Mouse (Mus musculus): Measurements from ENCODE around the gene Dstn. TPM values are rescaled to one million over a fixed set of nuclear protein-coding genes. Genes with fewer than 3 reads are reported as not detected.

Gene Dstn
- not detected in 2 replicates for polyA plus RNA-seq (2012; ENCODE audit: insufficient read depth, insufficient read length, low replicate concordance, missing spikeins)

GRCm38 (mm10) chr2:143914760-143915599 is at the start of gene Dstn:
Dstn (plus strand) TSS chr2:143915320.
- TF ChIP-seq CTCF (IDR thresholded peaks at IDR 0.05; ENCODE audit: insufficient read depth, low read depth, low read length) (no peak), POLR2A (IDR thresholded peaks at IDR 0.05; ENCODE audit: insufficient read depth, low read depth, low read length) (peak; percentile 95)
- Histone ChIP-seq H3K4me1 (ENCODE audit: control insufficient read depth, insufficient read depth, low read length) (0 out of 2 replicates have a peak, but pooled peaks cover 2% of the 10 kb centered on the region), H3K27ac (ENCODE audit: insufficient read depth, low read depth, low read length) (peak within 1 kb of the TSS; percentile 77), H3K4me3 (ENCODE audit: insufficient read depth, low read depth, low read length) (peak within 1 kb of the TSS; percentile 91)
- WGBS, result under 1% methylated on average over 71 of the region's 71 CpGs

GRCm38 (mm10) chr2:143867326-143867725 is 47.8 kb upstream of the Dstn start:
- WGBS, result 4% methylated on average over 6 of the region's 6 CpGs
- TF ChIP-seq CTCF (IDR thresholded peaks at IDR 0.05; ENCODE audit: insufficient read depth, low read depth, low read length), result peak; percentile 88
- TF ChIP-seq POLR2A (IDR thresholded peaks at IDR 0.05; ENCODE audit: insufficient read depth, low read depth, low read length), result no peak
- no peak overlapping the region for H3K27ac ChIP-seq (ENCODE audit: insufficient read depth, low read depth, low read length)
- H3K4me3 ChIP-seq (ENCODE audit: insufficient read depth, low read depth, low read length), result no peak overlapping the region
- peaks cover 7% of the 10 kb centered on the region for H3K4me1 ChIP-seq (ENCODE audit: control insufficient read depth, insufficient read depth, low read length)

- WGBS, result 82% methylated on average over 10 of the region's 10 CpGs
- Histone ChIP-seq H3K4me1 (ENCODE audit: control insufficient read depth, insufficient read depth, low read length) (no peaks in the 10 kb centered on the region), H3K27ac (ENCODE audit: insufficient read depth, low read depth, low read length) (no peak overlapping the region), H3K4me3 (ENCODE audit: insufficient read depth, low read depth, low read length) (no peak overlapping the region)
- TF ChIP-seq POLR2A (IDR thresholded peaks at IDR 0.05; ENCODE audit: insufficient read depth, low read depth, low read length), result no peak
- TF ChIP-seq CTCF (IDR thresholded peaks at IDR 0.05; ENCODE audit: insufficient read depth, low read depth, low read length), result no peak
Observed at GRCm38 (mm10) chr2:143870936-143871688, 44.0 kb upstream of the Dstn start.

GRCm38 (mm10) chr2:143876026-143876425 is 39.1 kb upstream of the Dstn start:
- H3K27ac ChIP-seq (ENCODE audit: insufficient read depth, low read depth, low read length), result no peak overlapping the region
- no peaks in the 10 kb centered on the region for H3K4me1 ChIP-seq (ENCODE audit: control insufficient read depth, insufficient read depth, low read length)
- 86% methylated on average over 1 of the region's 1 CpGs for WGBS
- TF ChIP-seq POLR2A (IDR thresholded peaks at IDR 0.05; ENCODE audit: insufficient read depth, low read depth, low read length) (no peak), CTCF (IDR thresholded peaks at IDR 0.05; ENCODE audit: insufficient read depth, low read depth, low read length) (no peak)
- H3K4me3 ChIP-seq (ENCODE audit: insufficient read depth, low read depth, low read length), result no peak overlapping the region

GRCm38 (mm10) chr2:143876929-143877632 is 38.0 kb upstream of the Dstn start:
- no peak for TF ChIP-seq POLR2A (IDR thresholded peaks at IDR 0.05; ENCODE audit: insufficient read depth, low read depth, low read length)
- TF ChIP-seq CTCF (IDR thresholded peaks at IDR 0.05; ENCODE audit: insufficient read depth, low read depth, low read length), result no peak
- Histone ChIP-seq H3K4me3 (ENCODE audit: insufficient read depth, low read depth, low read length) (no peak overlapping the region), H3K27ac (ENCODE audit: insufficient read depth, low read depth, low read length) (no peak overlapping the region), H3K4me1 (ENCODE audit: control insufficient read depth, insufficient read depth, low read length) (peaks cover 2% of the 10 kb centered on the region; the same call in 1 of the 2 replicates)
- WGBS, result 85% methylated on average over 4 of the region's 4 CpGs

- Histone ChIP-seq H3K4me1 (ENCODE audit: control insufficient read depth, insufficient read depth, low read length) (peaks cover 4% of the 10 kb centered on the region; the same call in 1 of the 2 replicates), H3K4me3 (ENCODE audit: insufficient read depth, low read depth, low read length) (no peak overlapping the region), H3K27ac (ENCODE audit: insufficient read depth, low read depth, low read length) (no peak overlapping the region)
- TF ChIP-seq CTCF (IDR thresholded peaks at IDR 0.05; ENCODE audit: insufficient read depth, low read depth, low read length), result no peak
- no peak for TF ChIP-seq POLR2A (IDR thresholded peaks at IDR 0.05; ENCODE audit: insufficient read depth, low read depth, low read length)
- WGBS, result 92% methylated on average over 6 of the region's 6 CpGs
Observed at GRCm38 (mm10) chr2:143879311-143879710, 35.8 kb upstream of the Dstn start.

GRCm38 (mm10) chr2:143882002-143882401 is 33.1 kb upstream of the Dstn start:
- 41% methylated on average over 4 of the region's 4 CpGs for WGBS
- peaks cover 4% of the 10 kb centered on the region; the same call in 1 of the 2 replicates for H3K4me1 ChIP-seq (ENCODE audit: control insufficient read depth, insufficient read depth, low read length)
- no peak overlapping the region for H3K4me3 ChIP-seq (ENCODE audit: insufficient read depth, low read depth, low read length)
- TF ChIP-seq POLR2A (IDR thresholded peaks at IDR 0.05; ENCODE audit: insufficient read depth, low read depth, low read length) (no peak), CTCF (IDR thresholded peaks at IDR 0.05; ENCODE audit: insufficient read depth, low read depth, low read length) (no peak)
- no peak overlapping the region for H3K27ac ChIP-seq (ENCODE audit: insufficient read depth, low read depth, low read length)

- WGBS, result 85% methylated on average over 10 of the region's 10 CpGs
- peaks cover 4% of the 10 kb centered on the region; the same call in 1 of the 2 replicates for H3K4me1 ChIP-seq (ENCODE audit: control insufficient read depth, insufficient read depth, low read length)
- no peak overlapping the region for H3K4me3 ChIP-seq (ENCODE audit: insufficient read depth, low read depth, low read length)
- TF ChIP-seq CTCF (IDR thresholded peaks at IDR 0.05; ENCODE audit: insufficient read depth, low read depth, low read length), result no peak
- TF ChIP-seq POLR2A (IDR thresholded peaks at IDR 0.05; ENCODE audit: insufficient read depth, low read depth, low read length), result no peak
- H3K27ac ChIP-seq (ENCODE audit: insufficient read depth, low read depth, low read length), result no peak overlapping the region
Observed at GRCm38 (mm10) chr2:143882606-143883288, 32.4 kb upstream of the Dstn start.

Measured in olfactory bulb, adult 2 months (tissue).